In genomic region chr8:83741849-83742655, GRCm38 (mm10) we compare ENCODE assay signal across 7 mouse cellular contexts. TPM values are rescaled to one million over a fixed set of nuclear protein-coding genes. Genes with fewer than 3 reads are reported as not detected.
DNase-seq lines count a peak whose midpoint lies in the region; ATAC-seq lines count a peak whose summit lies in the region.

No protein-coding gene starts in this region.

- no peaks in the 10 kb centered on the region for H3K9me3 ChIP-seq in lung, embryonic 16.5 days (ENCODE audit: control insufficient read depth, low read length)

- peak overlapping the region; percentile 66 for H3K4me3 ChIP-seq in lung, embryonic 16.5 days (ENCODE audit: low read length)

- peak overlapping the region; percentile 94 for H3K27ac ChIP-seq in lung, embryonic 16.5 days (ENCODE audit: low read length)

- 63% methylated on average over 19 of the region's 19 CpGs for WGBS in lung, embryonic 16.5 days

- ATAC-seq in hematopoietic stem cell, adult 5-6 weeks (replicated peaks in 1 of 2; ENCODE audit: insufficient read depth in 1 of 2, low FRiP score in 2 of 2, low TSS enrichment in 1 of 2, low read depth in 1 of 2, poor library complexity in 2 of 2, severe bottlenecking in 2 of 2) = peak; percentile 56 to 57
- ATAC-seq in lung, embryonic 16.5 days (ENCODE audit: low read depth) = peak; percentile 11; the same call in 1 of the 2 replicates

- no peaks in the 10 kb centered on the region; the same call in 1 of the 2 replicates for H3K27me3 ChIP-seq in lung, embryonic 16.5 days (ENCODE audit: control insufficient read depth, insufficient read depth, low read depth, low read length)

- peak overlapping the region; percentile 77 for H3K9ac ChIP-seq in lung, embryonic 16.5 days (ENCODE audit: low read length)

- peak; percentile 45 to 60 for DNase-seq in CD8-positive naive resting alpha-beta T cell, adult 2 months (ENCODE audit: low read depth in 2 of 2, low spot score in 2 of 2)
- peak; percentile 76 for DNase-seq in T-cell, adult 2 months (ENCODE audit: low spot score)
- DNase-seq in thymus, postnatal 0 days (ENCODE audit: low spot score) = peak; percentile 62
- DNase-seq in embryo, embryonic 10 days (ENCODE audit: low spot score) = no peak
- no peak for DNase-seq in cerebellum, adult 8-10 months

- H3K4me2 ChIP-seq in lung, embryonic 16.5 days (ENCODE audit: low read depth, low read length) = peak overlapping the region; percentile 75

- H3K36me3 ChIP-seq in lung, embryonic 16.5 days (ENCODE audit: control insufficient read depth, insufficient read depth, low read length) = no peaks in the 10 kb centered on the region

- peaks cover 31% of the 10 kb centered on the region for H3K4me1 ChIP-seq in lung, embryonic 16.5 days (replicated peaks; ENCODE audit: control insufficient read depth, insufficient read depth, low read length)

RNA-seq across cellular contexts. Expression of gene Adgre5, which starts 0.9 kb away (rescaled TPM):
- 23.2 and 24.9 TPM in 2 replicates for total RNA-seq in hematopoietic stem cell, adult 5-6 weeks (2017)
- 77.6 and 78.2 TPM in 2 replicates for polyA plus RNA-seq in lung, embryonic 16.5 days (2015; fragmentation: Nextera tagmentation; extraction: Ambion mirVana)
- polyA plus RNA-seq in thymus, postnatal 0 days (2015; fragmentation: Nextera tagmentation; extraction: Ambion mirVana) = 71.6 and 74.7 TPM in 2 replicates

RNA-seq across cellular contexts. Expression of gene Ddx39, which starts 27.1 kb away (rescaled TPM):
- 61.0 and 66.9 TPM in 2 replicates for total RNA-seq in hematopoietic stem cell, adult 5-6 weeks (2017)
- polyA plus RNA-seq in lung, embryonic 16.5 days (2015; fragmentation: Nextera tagmentation; extraction: Ambion mirVana) = 150 and 158 TPM in 2 replicates
- polyA plus RNA-seq in thymus, postnatal 0 days (2015; fragmentation: Nextera tagmentation; extraction: Ambion mirVana) = 325 and 328 TPM in 2 replicates

RNA-seq across cellular contexts. Expression of gene Pkn1, which starts 43.1 kb away (rescaled TPM):
- total RNA-seq in hematopoietic stem cell, adult 5-6 weeks (2017) = 67.6 and 83.1 TPM in 2 replicates
- 27.2 and 31.8 TPM in 2 replicates for polyA plus RNA-seq in lung, embryonic 16.5 days (2015; fragmentation: Nextera tagmentation; extraction: Ambion mirVana)
- 38.8 and 44.8 TPM in 2 replicates for polyA plus RNA-seq in thymus, postnatal 0 days (2015; fragmentation: Nextera tagmentation; extraction: Ambion mirVana)

Comparison
In these comparisons a context has a peak if more than half of its experiments do, and no peak if none do; other contexts are left out.
1. DNase-seq: peak in CD8-positive naive resting alpha-beta T cell, adult 2 months (2 of 2), T-cell, adult 2 months (single experiment) and thymus, postnatal 0 days (single experiment); none in embryo, embryonic 10 days (single experiment) and cerebellum, adult 8-10 months (single experiment).